Mouse (Mus musculus) forebrain, embryonic 11.5 days (tissue): Measurements from ENCODE around the gene Pde4c. TPM values are rescaled to one million over a fixed set of nuclear protein-coding genes. Genes with fewer than 3 reads are reported as not detected.

ENCODE experiments used
- ATAC-seq: fragments of 200-750 bp; cut with Nextera tagmentation; replicated peaks from 2 replicates; pipeline ENCODE4 v1.8.0; 2017; ENCODE audit warnings: moderate TSS enrichment; ENCODE audit not compliant: low FRiP score
- DNase-seq: peaks from one replicate; pipeline ENCODE4 v3.0.0-alpha.2; 2017; ENCODE audit warnings: low spot score
- H3K27ac ChIP-seq: fragments of 300-500 bp; sonication (generic); 2 replicates; pipeline ENCODE4 v1.5.1; 2014; ENCODE audit warnings: low read depth, low read length
- H3K27me3 ChIP-seq: fragments of 300-500 bp; sonication (generic); 2 replicates; pipeline ENCODE4 v1.6.1; 2014; ENCODE audit warnings: mild to moderate bottlenecking, low read length, mixed read lengths; ENCODE audit not compliant: control insufficient read depth, insufficient read depth
- H3K36me3 ChIP-seq: fragments of 300-500 bp; sonication (generic); 2 replicates; pipeline ENCODE4 v1.6.1; 2014; ENCODE audit warnings: mild to moderate bottlenecking, low read length, moderate library complexity, mixed read lengths; ENCODE audit not compliant: control insufficient read depth, insufficient read depth
- H3K4me1 ChIP-seq: fragments of 300-500 bp; sonication (generic); replicated peaks from 2 replicates; pipeline ENCODE4 v1.6.1; 2014; ENCODE audit warnings: low read length, mixed read lengths; ENCODE audit not compliant: control insufficient read depth, insufficient read depth
- H3K4me2 ChIP-seq: fragments of 300-500 bp; sonication (generic); 2 replicates; pipeline ENCODE4 v1.6.1; 2014; ENCODE audit warnings: low read depth, mild to moderate bottlenecking, low read length, moderate library complexity, mixed read lengths; ENCODE audit not compliant: severe bottlenecking
- H3K4me3 ChIP-seq: fragments of 300-500 bp; sonication (generic); 2 replicates; pipeline ENCODE4 v1.5.1; 2014; ENCODE audit warnings: low read depth, low read length
- H3K9ac ChIP-seq: fragments of 300-500 bp; sonication (generic); 2 replicates; pipeline ENCODE4 v1.6.1; 2014; ENCODE audit warnings: low read length
- H3K9me3 ChIP-seq: fragments of 300-500 bp; sonication (generic); 2 replicates; pipeline ENCODE4 v1.6.1; 2016; ENCODE audit warnings: low read length, mixed read lengths; ENCODE audit not compliant: control insufficient read depth
- WGBS: fragments of 180-500 bp; shearing (Covaris S2); extraction: QIAGEN DNeasy Blood & Tissue Kit; methylation state at CpG from one replicate; pipeline ENCODE4 v1.1.7; 2014; 5-methylcytosine and 5-hydroxymethylcytosine counted together
- polyA plus RNA-seq: library from polyadenylated mRNA; unstranded; fragments of >200 nt; fragmentation: Nextera tagmentation; extraction: Ambion mirVana; gene quantifications from 2 replicates; pipeline ENCODE4 v1.2.1, GENCODE M21; 2014

Gene Pde4c
- polyA plus RNA-seq, 1 experiment from 2014 or later: 0.13 TPM

GRCm38 (mm10) chr8:70748246-70749096 is 25.0 kb downstream of the Pde4c start:
- Histone ChIP-seq H3K4me2 (no peak overlapping the region), H3K9me3 (no peaks in the 10 kb centered on the region), H3K4me1 (peaks cover 3% of the 10 kb centered on the region; the same call in 1 of the 2 replicates), H3K36me3 (no peaks in the 10 kb centered on the region), H3K4me3 (no peak overlapping the region), H3K27ac (no peak overlapping the region), H3K9ac (no peak overlapping the region), H3K27me3 (peaks cover 27% of the 10 kb centered on the region)
- 88% methylated on average over 23 of the region's 23 CpGs for WGBS
- ATAC-seq (no peak), DNase-seq (peak; percentile 44)

GRCm38 (mm10) chr8:70749097-70749674 is 25.7 kb downstream of the Pde4c start:
- peak; percentile 53 for DNase-seq
- H3K9ac ChIP-seq: no peak overlapping the region
- ATAC-seq: no peak
- H3K27me3 ChIP-seq: peaks cover 20% of the 10 kb centered on the region
- H3K4me3 ChIP-seq: no peak overlapping the region
- no peak overlapping the region for H3K4me2 ChIP-seq
- no peaks in the 10 kb centered on the region for H3K9me3 ChIP-seq
- no peaks in the 10 kb centered on the region for H3K36me3 ChIP-seq
- 80% methylated on average over 19 of the region's 19 CpGs for WGBS
- H3K4me1 ChIP-seq: peaks cover 2% of the 10 kb centered on the region; the same call in 1 of the 2 replicates
- H3K27ac ChIP-seq: no peak overlapping the region

- no peaks in the 10 kb centered on the region for H3K4me1 ChIP-seq
These were observed 26.7 kb downstream of the Pde4c start for GRCm38 (mm10) chr8:70750128-70750680.

GRCm38 (mm10) chr8:70752000-70752764 is 28.7 kb downstream of the Pde4c start:
- 44% methylated on average over 11 of the region's 11 CpGs for WGBS

More at GRCm38 (mm10) chr8:70750128-70750680, 26.7 kb downstream of the Pde4c start:
- peak; percentile 42 for DNase-seq
- Histone ChIP-seq H3K4me2 (no peak overlapping the region), H3K9ac (no peak overlapping the region), H3K9me3 (no peaks in the 10 kb centered on the region), H3K4me3 (no peak overlapping the region), H3K27me3 (peaks cover 11% of the 10 kb centered on the region), H3K27ac (no peak overlapping the region), H3K36me3 (no peaks in the 10 kb centered on the region)
- 87% methylated on average over 13 of the region's 13 CpGs for WGBS
- ATAC-seq: no peak

GRCm38 (mm10) chr8:70753151-70753550 is 29.6 kb downstream of the Pde4c start:
- Histone ChIP-seq H3K36me3 (no peaks in the 10 kb centered on the region), H3K9me3 (no peaks in the 10 kb centered on the region), H3K9ac (no peak overlapping the region; the same call in 1 of the 2 replicates), H3K27ac (no peak overlapping the region), H3K27me3 (no peaks in the 10 kb centered on the region), H3K4me3 (no peak overlapping the region), H3K4me2 (no peak overlapping the region), H3K4me1 (no peaks in the 10 kb centered on the region)
- ATAC-seq: no peak
- WGBS: 34% methylated on average over 21 of the region's 21 CpGs
- DNase-seq: peak; percentile 64

More at GRCm38 (mm10) chr8:70752000-70752764, 28.7 kb downstream of the Pde4c start:
- no peaks in the 10 kb centered on the region for H3K9me3 ChIP-seq
- H3K9ac ChIP-seq: no peak overlapping the region
- no peak overlapping the region for H3K27ac ChIP-seq
- DNase-seq (peak; percentile 83), ATAC-seq (no peak)
- H3K4me2 ChIP-seq: no peak overlapping the region
- no peaks in the 10 kb centered on the region for H3K36me3 ChIP-seq
- no peak overlapping the region for H3K4me3 ChIP-seq
- H3K4me1 ChIP-seq: no peaks in the 10 kb centered on the region
- H3K27me3 ChIP-seq: 0 out of 2 replicates have a peak, but pooled peaks cover under 1% of the 10 kb centered on the region

- Histone ChIP-seq H3K36me3 (no peaks in the 10 kb centered on the region), H3K4me2 (peak within 1 kb of the TSS; percentile 78), H3K4me3 (peak within 1 kb of the TSS; percentile 59), H3K9me3 (no peaks in the 10 kb centered on the region), H3K27me3 (no peaks in the 10 kb centered on the region), H3K9ac (peak within 1 kb of the TSS; percentile 67), H3K4me1 (no peaks in the 10 kb centered on the region; the same call in 1 of the 2 replicates), H3K27ac (no peak within 1 kb of the TSS; the same call in 1 of the 2 replicates)
- WGBS: 8% methylated on average over 37 of the region's 37 CpGs
- peak; percentile 98 for DNase-seq
- peak; percentile 97 for ATAC-seq
These were observed 30.7 kb downstream of the Pde4c start, which contains the start of gene Rab3a for GRCm38 (mm10) chr8:70754043-70754870. TSS of gene Rab3a (plus strand) at chr8:70754679.

GRCm38 (mm10) chr8:70754871-70755660 is 31.5 kb downstream of the Pde4c start:
- H3K4me1 ChIP-seq: peaks cover 1% of the 10 kb centered on the region; the same call in 1 of the 2 replicates

More at GRCm38 (mm10) chr8:70754871-70755660, 31.5 kb downstream of the Pde4c start:
- Histone ChIP-seq H3K9ac (peak overlapping the region; percentile 67), H3K9me3 (no peaks in the 10 kb centered on the region), H3K27me3 (no peaks in the 10 kb centered on the region), H3K27ac (no peak overlapping the region; the same call in 1 of the 2 replicates), H3K36me3 (no peaks in the 10 kb centered on the region), H3K4me3 (peak overlapping the region; percentile 59), H3K4me2 (peak overlapping the region; percentile 78)
- 20% methylated on average over 50 of the region's 50 CpGs for WGBS
- ATAC-seq (peak; percentile 65), DNase-seq (peak; percentile 82)
